Mouse (Mus musculus): ENCODE measurements at regions not wholly inside any gene's neighbourhood (a gene's known extent, or its start where the extent isn't known, plus 50 kb on each side); places are given as distances from the start of the nearest gene placed in this dataset.

DNA sequence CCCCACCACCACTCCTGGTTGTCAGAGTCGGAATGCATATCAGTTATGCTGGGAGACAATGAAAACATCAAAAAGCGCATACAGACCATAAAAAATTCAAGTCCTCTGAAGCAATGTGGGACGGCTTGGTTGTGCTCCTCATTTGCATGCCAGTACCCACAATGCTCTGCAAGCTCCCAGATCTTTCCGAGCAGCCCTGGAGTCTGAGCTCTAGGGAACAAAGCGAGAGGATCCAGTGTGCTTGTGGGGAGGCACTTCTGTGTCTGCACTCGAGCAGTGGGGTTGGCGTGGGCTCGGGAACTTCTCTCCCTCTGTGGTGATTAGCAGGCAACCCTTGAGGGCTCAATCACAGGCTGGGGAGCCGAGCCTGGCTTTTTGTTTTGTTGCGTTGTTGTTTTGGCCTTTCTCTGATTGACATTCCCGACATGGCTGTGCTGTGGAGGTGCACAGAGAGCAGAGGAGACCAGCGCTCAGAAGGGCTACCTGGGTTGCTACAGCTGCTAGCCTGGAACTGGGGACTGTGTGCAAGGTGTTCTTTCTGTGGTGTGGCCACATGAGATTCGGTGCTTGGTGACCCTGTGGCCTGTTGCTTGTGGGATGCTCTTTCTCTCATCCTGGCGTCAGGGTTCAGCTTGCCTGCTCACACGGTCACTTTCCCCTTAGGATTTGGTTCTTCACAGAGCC, 66.1 kb upstream of the Habp2 start:
- TF ChIP-seq CTCF (IDR thresholded peaks at IDR 0.05; ENCODE audit: borderline replicate concordance, insufficient read depth, low read depth, low read length) (no peak), POLR2A (IDR thresholded peaks at IDR 0.05; ENCODE audit: borderline replicate concordance, insufficient read depth, low read length) (no peak)

All from cerebellum, adult 2 months (tissue).